Mouse (Mus musculus): ENCODE results near the gene Ucp1.

DNA sequence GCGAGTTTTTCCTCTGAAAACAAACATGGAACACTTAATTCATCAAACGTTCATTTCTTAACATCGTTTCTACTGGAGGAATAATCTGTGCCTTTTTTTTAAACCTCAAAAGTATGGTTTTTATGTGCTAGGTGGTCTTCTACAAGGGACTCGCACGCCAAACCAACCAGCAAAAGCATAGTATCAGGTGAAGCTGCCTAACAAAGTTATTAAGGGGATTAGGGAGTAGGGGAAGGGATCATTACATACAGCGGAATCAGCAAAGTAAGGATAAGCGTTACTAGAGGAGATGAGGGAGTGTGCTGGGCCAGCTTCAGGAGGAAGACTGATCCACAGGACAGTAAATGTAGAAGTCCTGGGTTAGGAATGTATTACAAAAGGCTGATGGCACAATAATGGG is 42.7 kb downstream of the Ucp1 start:
- TF ChIP-seq CTCF (IDR thresholded peaks at IDR 0.05; ENCODE audit: low read depth) (no peak), EP300 (optimal IDR thresholded peaks at IDR 0.05) (no peak)
